Mouse (Mus musculus): ENCODE measurements around the gene Susd1. TPM values are rescaled to one million over a fixed set of nuclear protein-coding genes. Genes with fewer than 3 reads are reported as not detected.

Gene Susd1
- total and polyA plus RNA-seq, 3 experiments: 1.6 to 6.1 (median 4.1) TPM

GRCm38 (mm10) chr4:59457941-59458340 lies 19.5 kb upstream of the Susd1 start:
- DNase-seq (ENCODE audit: extremely low read depth): no peak
- dilution Hi-C loops (cut with MboI; ENCODE audit: extremely low pct_ligation_motif_present, extremely low pct_unique_long_range_greater_than_20kb, low sequenced_read_pairs): no loop called here
- H3K27ac ChIP-seq (ENCODE audit: insufficient read depth, low read depth): no peak overlapping the region

GRCm38 (mm10) chr4:59457091-59457490 lies 18.7 kb upstream of the Susd1 start:
- dilution Hi-C loops (cut with MboI; ENCODE audit: extremely low pct_ligation_motif_present, extremely low pct_unique_long_range_greater_than_20kb, low sequenced_read_pairs): no loop called here
- no peak for TF ChIP-seq IRF4 (IDR thresholded peaks at IDR 0.05; ENCODE audit: low read depth, low read length)
- TF ChIP-seq USF2 (conservative IDR thresholded peaks at IDR 0.05; ENCODE audit: low read depth, low read length): no peak
- TF ChIP-seq PAX5 (IDR thresholded peaks at IDR 0.05; ENCODE audit: low read length): no peak
- no peak for TF ChIP-seq NELFE (IDR thresholded peaks at IDR 0.05; ENCODE audit: low read depth, low read length)
- TF ChIP-seq TCF12 (IDR thresholded peaks at IDR 0.05; ENCODE audit: low read depth, low read length): no peak
- no peak for TF ChIP-seq POLR2AphosphoS2 (IDR thresholded peaks at IDR 0.05; ENCODE audit: low read depth, low read length)
- no peak for TF ChIP-seq SMC3 (IDR thresholded peaks at IDR 0.05; ENCODE audit: low read depth, low read length)
- TF ChIP-seq CHD1 (IDR thresholded peaks at IDR 0.05; ENCODE audit: low read depth, low read length): no peak
- TF ChIP-seq ELF1 (IDR thresholded peaks at IDR 0.05; ENCODE audit: low read depth, low read length): no peak
- no peak for TF ChIP-seq ETS1 (conservative IDR thresholded peaks at IDR 0.05; ENCODE audit: low read depth, low read length)
- TF ChIP-seq POLR2A (IDR thresholded peaks at IDR 0.05; ENCODE audit: low read depth, low read length): no peak
- no peak for TF ChIP-seq BHLHE40 (IDR thresholded peaks at IDR 0.05; ENCODE audit: low read depth, low read length)
- no peak for TF ChIP-seq ZC3H11A (IDR thresholded peaks at IDR 0.05; ENCODE audit: low read depth, low read length)
- TF ChIP-seq UBTF (IDR thresholded peaks at IDR 0.05; ENCODE audit: low read depth, low read length): no peak
- no peak for TF ChIP-seq JUND (conservative IDR thresholded peaks at IDR 0.05; ENCODE audit: low read depth, low read length)
- TF ChIP-seq MAX (IDR thresholded peaks at IDR 0.05; ENCODE audit: low read length): no peak
- no peak for TF ChIP-seq CHD2 (IDR thresholded peaks at IDR 0.05; ENCODE audit: low read length)
- no peak for TF ChIP-seq MEF2A (IDR thresholded peaks at IDR 0.05; ENCODE audit: borderline replicate concordance, low read depth, low read length)
- TF ChIP-seq MYC (IDR thresholded peaks at IDR 0.05; ENCODE audit: low read depth, low read length): no peak
- H3K27ac ChIP-seq (ENCODE audit: insufficient read depth, low read depth): no peak overlapping the region
- H3K9ac ChIP-seq (ENCODE audit: insufficient read depth, low read depth): no peak overlapping the region
- H3K79me2 ChIP-seq (replicated peaks; ENCODE audit: control insufficient read depth, extremely low read depth, insufficient read depth, poor library complexity, severe bottlenecking): no peaks in the 10 kb centered on the region
- no peaks in the 10 kb centered on the region for H3K9me3 ChIP-seq (replicated peaks; ENCODE audit: low read length)
- no peak for DNase-seq (ENCODE audit: extremely low read depth)
- H3K4me2 ChIP-seq (ENCODE audit: insufficient read depth, low read depth, poor library complexity, severe bottlenecking): no peak overlapping the region
- H3K4me3 ChIP-seq (replicated peaks in 1 of 3; ENCODE audit: low read depth in 2 of 3, low read length in 2 of 3, poor library complexity in 1 of 3): no peak overlapping the region
- H3K36me3 ChIP-seq (replicated peaks in 1 of 2; ENCODE audit: control insufficient read depth in 1 of 2, insufficient read depth in 1 of 2, low read length in 1 of 2): no peaks in the 10 kb centered on the region
- in situ Hi-C loops (cut with MboI; ENCODE audit: low pct_ligation_motif_present, low pct_unique_long_range_greater_than_20kb, low sequenced_read_pairs): no loop called here
- no peaks in the 10 kb centered on the region for H3K27me3 ChIP-seq (replicated peaks)
- peaks cover 6 to 20% of the 10 kb centered on the region in 2 experiments; a peak in 3 of 4 replicates for H3K4me1 ChIP-seq (ENCODE audit: control insufficient read depth in 1 of 2, insufficient read depth in 2 of 2)

More at GRCm38 (mm10) chr4:59457941-59458340, 19.5 kb upstream of the Susd1 start:
- TF ChIP-seq TBP (conservative IDR thresholded peaks at IDR 0.05; ENCODE audit: low read depth, low read length) (no peak), PAX5 (IDR thresholded peaks at IDR 0.05; ENCODE audit: low read length) (no peak), ZC3H11A (IDR thresholded peaks at IDR 0.05; ENCODE audit: low read depth, low read length) (no peak), CTCF (conservative IDR thresholded peaks at IDR 0.05 in 1 of 2, IDR thresholded peaks at IDR 0.05 in 1 of 2; ENCODE audit: low read depth in 2 of 2, low read length in 2 of 2) (no peak), ELF1 (IDR thresholded peaks at IDR 0.05; ENCODE audit: low read depth, low read length) (no peak), EP300 (IDR thresholded peaks at IDR 0.05; ENCODE audit: low read length) (no peak), RAD21 (IDR thresholded peaks at IDR 0.05; ENCODE audit: low read depth, low read length) (no peak), CHD1 (IDR thresholded peaks at IDR 0.05; ENCODE audit: low read depth, low read length) (no peak), POLR2A (IDR thresholded peaks at IDR 0.05; ENCODE audit: low read depth, low read length) (no peak), GABPA (IDR thresholded peaks at IDR 0.05; ENCODE audit: insufficient replicate concordance, low read depth, low read length) (no peak), ZNF384 (IDR thresholded peaks at IDR 0.05; ENCODE audit: low read depth, low read length) (no peak), MXI1 (IDR thresholded peaks at IDR 0.05; ENCODE audit: low read depth, low read length) (no peak), UBTF (IDR thresholded peaks at IDR 0.05; ENCODE audit: low read depth, low read length) (no peak), NRF1 (IDR thresholded peaks at IDR 0.05; ENCODE audit: low read depth, low read length) (no peak), MAX (IDR thresholded peaks at IDR 0.05; ENCODE audit: low read length) (no peak), JUND (conservative IDR thresholded peaks at IDR 0.05; ENCODE audit: low read depth, low read length) (no peak), SMC3 (IDR thresholded peaks at IDR 0.05; ENCODE audit: low read depth, low read length) (no peak)
- no peaks in the 10 kb centered on the region for H3K9me3 ChIP-seq (replicated peaks; ENCODE audit: low read length)
- no peaks in the 10 kb centered on the region for H3K27me3 ChIP-seq (replicated peaks)
- peaks cover 4 to 12% of the 10 kb centered on the region in 2 experiments; a peak in 2 of 4 replicates for H3K4me1 ChIP-seq (ENCODE audit: control insufficient read depth in 1 of 2, insufficient read depth in 2 of 2)
- in situ Hi-C loops (cut with MboI; ENCODE audit: low pct_ligation_motif_present, low pct_unique_long_range_greater_than_20kb, low sequenced_read_pairs): no loop called here
- H3K9ac ChIP-seq (ENCODE audit: insufficient read depth, low read depth): no peak overlapping the region
- no peak overlapping the region for H3K4me2 ChIP-seq (ENCODE audit: insufficient read depth, low read depth, poor library complexity, severe bottlenecking)
- no peaks in the 10 kb centered on the region for H3K79me2 ChIP-seq (replicated peaks; ENCODE audit: control insufficient read depth, extremely low read depth, insufficient read depth, poor library complexity, severe bottlenecking)
- no peaks in the 10 kb centered on the region for H3K36me3 ChIP-seq (replicated peaks in 1 of 2; ENCODE audit: control insufficient read depth in 1 of 2, insufficient read depth in 1 of 2, low read length in 1 of 2)
- H3K4me3 ChIP-seq (replicated peaks in 1 of 3; ENCODE audit: low read depth in 2 of 3, low read length in 2 of 3, poor library complexity in 1 of 3): no peak overlapping the region
